Mouse (Mus musculus) CH12.LX (cell line): Measurements from ENCODE around the gene Timmdc1. TPM values are rescaled to one million over a fixed set of nuclear protein-coding genes. Genes with fewer than 3 reads are reported as not detected.

Experiments used
- DNase-seq: peaks from one replicate; pipeline ENCODE4 v3.0.0-alpha.2; 2013; ENCODE audit errors: extremely low read depth
- H3K27ac ChIP-seq: 2 replicates; pipeline ENCODE4 v1.5.1; 2012; ENCODE audit warnings: low read depth, mild to moderate bottlenecking, control low read depth, moderate library complexity; ENCODE audit not compliant: insufficient read depth
- H3K27me3 ChIP-seq: replicated peaks from 2 replicates; pipeline ENCODE3; 2012; ENCODE audit warnings: inconsistent platforms
- H3K36me3 ChIP-seq, 2 experiments: replicated peaks in 1 of 2; 2 replicates each; pipeline versions ENCODE3 to v1.6.1; 2012; ENCODE audit warnings: inconsistent platforms in 1 of 2, low read length in 1 of 2, mild to moderate bottlenecking in 1 of 2, mixed read lengths in 1 of 2, moderate library complexity in 1 of 2; ENCODE audit not compliant: control insufficient read depth in 1 of 2, insufficient read depth in 1 of 2
- H3K4me1 ChIP-seq, 2 experiments: 2 replicates each; pipeline ENCODE4 v1.6.1; 2012; ENCODE audit warnings: inconsistent platforms in 1 of 2, moderate library complexity in 1 of 2; ENCODE audit not compliant: insufficient read depth in 2 of 2, control insufficient read depth in 1 of 2
- H3K4me2 ChIP-seq: 2 replicates; pipeline ENCODE4 v1.6.1; 2012; ENCODE audit warnings: low read depth, mild to moderate bottlenecking, control low read depth; ENCODE audit not compliant: poor library complexity, insufficient read depth, severe bottlenecking
- H3K4me3 ChIP-seq, 3 experiments: fragments of 150-350 bp in 1 of 3; sonication (generic) in 1 of 3; replicated peaks in 1 of 3; 2 replicates each; pipeline versions ENCODE3 to v1.5.1; 2011 to 2012; ENCODE audit warnings: low read depth in 2 of 3, low read length in 2 of 3, mild to moderate bottlenecking in 2 of 3, moderate library complexity in 2 of 3, control low read depth in 1 of 3, improper control_type of control experiment in 1 of 3, inconsistent platforms in 1 of 3, mixed read lengths in 1 of 3; ENCODE audit not compliant: poor library complexity in 1 of 3
- H3K79me2 ChIP-seq: replicated peaks from 2 replicates; pipeline ENCODE4 v1.6.1; 2012; ENCODE audit warnings: mild to moderate bottlenecking, moderate library complexity; ENCODE audit not compliant: control insufficient read depth, poor library complexity, insufficient read depth, severe bottlenecking; ENCODE audit errors: extremely low read depth
- H3K9ac ChIP-seq: 2 replicates; pipeline ENCODE4 v1.6.1; 2012; ENCODE audit warnings: low read depth, mild to moderate bottlenecking, control low read depth, moderate library complexity; ENCODE audit not compliant: insufficient read depth
- H3K9me3 ChIP-seq: replicated peaks from 2 replicates; pipeline ENCODE3; 2012; ENCODE audit warnings: low read length, inconsistent platforms, mixed read lengths
- BHLHE40 ChIP-seq: IDR thresholded peaks from 2 replicates; pipeline ENCODE4 v1.6.1; 2011; ENCODE audit warnings: mild to moderate bottlenecking, low read depth, low read length, improper control_type of control experiment
- CHD1 ChIP-seq: IDR thresholded peaks from 2 replicates; pipeline ENCODE4 v1.6.1; 2012; ENCODE audit warnings: low read depth, low read length, improper control_type of control experiment, inconsistent platforms
- CHD2 ChIP-seq: IDR thresholded peaks from 2 replicates; pipeline ENCODE4 v1.6.1; 2011; ENCODE audit warnings: low read length, improper control_type of control experiment
- CTCF ChIP-seq, 2 experiments: IDR thresholded peaks in 1 of 2; conservative IDR thresholded peaks in 1 of 2; 2 replicates each; pipeline ENCODE4 v1.5.1; 2011 to 2012; ENCODE audit warnings: low read depth in 2 of 2, low read length in 2 of 2, improper control_type of control experiment in 1 of 2, inconsistent platforms in 1 of 2, mild to moderate bottlenecking in 1 of 2, moderate library complexity in 1 of 2
- E2F4 ChIP-seq: IDR thresholded peaks from 2 replicates; pipeline ENCODE4 v1.6.1; 2011; ENCODE audit warnings: low read depth, low read length, improper control_type of control experiment; ENCODE audit not compliant: insufficient replicate concordance
- ELF1 ChIP-seq: IDR thresholded peaks from 2 replicates; pipeline ENCODE4 v1.6.1; 2014; ENCODE audit warnings: low read depth, mild to moderate bottlenecking, inconsistent platforms, low read length, improper control_type of control experiment
- ETS1 ChIP-seq: conservative IDR thresholded peaks from 2 replicates; pipeline ENCODE4 v1.6.1; 2012; ENCODE audit warnings: low read depth, mild to moderate bottlenecking, inconsistent platforms, low read length, improper control_type of control experiment, moderate library complexity
- IRF4 ChIP-seq: IDR thresholded peaks from 2 replicates; pipeline ENCODE4 v1.6.1; 2014; ENCODE audit warnings: low read depth, mild to moderate bottlenecking, inconsistent platforms, low read length, improper control_type of control experiment
- JUN ChIP-seq: IDR thresholded peaks from 2 replicates; pipeline ENCODE4 v1.6.1; 2011; ENCODE audit warnings: low read depth, mild to moderate bottlenecking, low read length, improper control_type of control experiment, moderate library complexity; ENCODE audit not compliant: insufficient read depth
- MAFK ChIP-seq: IDR thresholded peaks from 2 replicates; pipeline ENCODE4 v1.6.1; 2011; ENCODE audit warnings: low read length, improper control_type of control experiment; ENCODE audit not compliant: insufficient replicate concordance
- MAX ChIP-seq: IDR thresholded peaks from 2 replicates; pipeline ENCODE4 v1.6.1; 2011; ENCODE audit warnings: low read length, improper control_type of control experiment
- MAZ ChIP-seq: IDR thresholded peaks from 2 replicates; pipeline ENCODE4 v1.6.1; 2012; ENCODE audit warnings: low read depth, mild to moderate bottlenecking, inconsistent platforms, low read length, improper control_type of control experiment, moderate library complexity
- MYC ChIP-seq: IDR thresholded peaks from 2 replicates; pipeline ENCODE4 v1.6.1; 2011; ENCODE audit warnings: low read depth, mild to moderate bottlenecking, improper control_type of control experiment, low read length
- NELFE ChIP-seq: IDR thresholded peaks from 2 replicates; pipeline ENCODE4 v1.6.1; 2011; ENCODE audit warnings: low read depth, low read length, improper control_type of control experiment
- PAX5 ChIP-seq: IDR thresholded peaks from 2 replicates; pipeline ENCODE4 v1.6.1; 2012; ENCODE audit warnings: low read length, inconsistent platforms, mixed read lengths
- POLR2A ChIP-seq: IDR thresholded peaks from 2 replicates; pipeline ENCODE4 v1.6.1; 2011; ENCODE audit warnings: low read depth, mild to moderate bottlenecking, improper control_type of control experiment, low read length
- POLR2AphosphoS2 ChIP-seq: IDR thresholded peaks from 2 replicates; pipeline ENCODE4 v1.6.1; 2011; ENCODE audit warnings: low read depth, low read length, improper control_type of control experiment
- SIN3A ChIP-seq: IDR thresholded peaks from 2 replicates; pipeline ENCODE4 v1.6.1; 2012; ENCODE audit warnings: low read length, improper control_type of control experiment, inconsistent platforms
- SMC3 ChIP-seq: IDR thresholded peaks from 2 replicates; pipeline ENCODE4 v1.6.1; 2011; ENCODE audit warnings: low read depth, low read length, improper control_type of control experiment
- TBP ChIP-seq: conservative IDR thresholded peaks from 2 replicates; pipeline ENCODE4 v1.6.1; 2011; ENCODE audit warnings: low read depth, low read length, improper control_type of control experiment
- TCF12 ChIP-seq: IDR thresholded peaks from 2 replicates; pipeline ENCODE4 v1.6.1; 2014; ENCODE audit warnings: low read depth, mild to moderate bottlenecking, inconsistent platforms, low read length, improper control_type of control experiment
- UBTF ChIP-seq: IDR thresholded peaks from 2 replicates; pipeline ENCODE4 v1.6.1; 2012; ENCODE audit warnings: low read depth, mild to moderate bottlenecking, inconsistent platforms, low read length, improper control_type of control experiment, moderate library complexity
- USF1 ChIP-seq: IDR thresholded peaks from 2 replicates; pipeline ENCODE4 v1.6.1; 2014; ENCODE audit warnings: low read depth, mild to moderate bottlenecking, inconsistent platforms, low read length, improper control_type of control experiment
- ZC3H11A ChIP-seq: IDR thresholded peaks from 2 replicates; pipeline ENCODE4 v1.6.1; 2012; ENCODE audit warnings: low read depth, mild to moderate bottlenecking, inconsistent platforms, low read length, improper control_type of control experiment
- ZMIZ1 ChIP-seq: IDR thresholded peaks from 2 replicates; pipeline ENCODE4 v1.6.1; 2012; ENCODE audit warnings: low read depth, mild to moderate bottlenecking, inconsistent platforms, low read length, improper control_type of control experiment
- ZNF384 ChIP-seq: IDR thresholded peaks from 2 replicates; pipeline ENCODE4 v1.6.1; 2012; ENCODE audit warnings: low read depth, low read length, improper control_type of control experiment, inconsistent platforms
- dilution Hi-C: fragments of 300-500 bp; cut with MboI; formaldehyde crosslinking; loops from 2 replicates; pipeline ENCODE4 v1.14.3; 2020; ENCODE audit warnings: low sequenced_read_pairs; ENCODE audit not compliant: extremely low pct_unique_long_range_greater_than_20kb, extremely low pct_ligation_motif_present
- in situ Hi-C: fragments of 300-500 bp; cut with MboI; formaldehyde crosslinking; loops from 3 replicates; pipeline ENCODE4 v1.14.3; 2019; ENCODE audit warnings: low sequenced_read_pairs, low pct_ligation_motif_present, low pct_unique_long_range_greater_than_20kb, mixed read lengths
- polyA plus RNA-seq: library from polyadenylated mRNA; unstranded; fragments of >175 nt; gene quantifications from 2 replicates; pipeline ENCODE4 v1.2.1, GENCODE M21; 2012; ENCODE audit warnings: low read depth; ENCODE audit not compliant: insufficient read length
- total RNA-seq, 2 experiments: library from RNA; depleted of rRNA; stranded (reverse); fragments of 300-350 nt in 1 of 2; fragments of >200 nt in 1 of 2; gene quantifications; 2 replicates each; pipeline ENCODE4 v1.2.3; 2012 to 2014

Gene Timmdc1
- total and polyA plus RNA-seq, 3 experiments = 32.5 to 49.7 (median 45.1) TPM

DNA sequence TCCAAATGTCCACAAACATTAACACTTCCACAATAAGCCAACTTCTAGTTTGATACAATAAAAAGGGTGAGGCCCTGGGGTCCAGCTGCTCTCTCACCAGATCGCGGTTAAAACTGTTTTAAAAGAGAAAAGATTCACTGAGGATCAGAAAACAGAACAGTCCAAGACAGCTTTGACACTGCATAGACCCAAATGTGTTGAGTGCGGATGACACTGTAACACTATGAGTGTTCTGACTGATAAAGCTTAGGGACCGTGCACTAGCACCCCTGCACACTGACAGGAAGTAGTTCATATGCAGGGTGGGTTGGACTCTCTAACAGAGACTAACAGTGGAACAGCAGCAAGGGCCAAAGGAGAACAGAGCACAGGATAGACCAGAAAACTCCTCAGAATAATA is 68.5 kb downstream of the Timmdc1 start:
- Histone ChIP-seq H3K27me3 (no peaks in the 10 kb centered on the region), H3K27ac (peak overlapping the region; percentile 92), H3K36me3 (peaks cover 10 to 19% of the 10 kb centered on the region in 2 experiments), H3K4me2 (peak overlapping the region; percentile 85), H3K4me3 (peak overlapping the region; percentile 57 to 98 (median 63)), H3K4me1 (peaks cover 10 to 37% of the 10 kb centered on the region in 2 experiments), H3K9ac (peak overlapping the region; percentile 97), H3K9me3 (no peaks in the 10 kb centered on the region), H3K79me2 (peaks cover 55% of the 10 kb centered on the region)
- in situ Hi-C loops = loop anchor here (5.0 kb wide), 1 partner anchor 47 kb away; no protein-coding TSS in a partner anchor
- dilution Hi-C loops = no loop called here
- no peak for TF ChIP-seq MAFK
- no peak for TF ChIP-seq CHD2
- TF ChIP-seq NELFE = peak; percentile 77
- no peak for TF ChIP-seq CHD1
- TF ChIP-seq SMC3 = peak; percentile 23
- peak; percentile 91 for TF ChIP-seq TCF12
- no peak for TF ChIP-seq E2F4
- peak; percentile 27; the same call in 1 of the 2 replicates for TF ChIP-seq UBTF
- TF ChIP-seq JUN = no peak
- TF ChIP-seq ZMIZ1 = peak; percentile 89; the same call in 1 of the 2 replicates
- peak; percentile 93 for TF ChIP-seq POLR2A
- no peak for TF ChIP-seq USF1
- peak; percentile 58; the same call in 1 of the 2 replicates for TF ChIP-seq ETS1
- no peak for TF ChIP-seq ZNF384
- TF ChIP-seq MYC = peak; percentile 61; the same call in 1 of the 2 replicates
- TF ChIP-seq ELF1 = peak; percentile 82; the same call in 1 of the 2 replicates
- TF ChIP-seq CTCF (conservative IDR thresholded peaks at IDR 0.05 in 1 of 2, IDR thresholded peaks at IDR 0.05 in 1 of 2; ENCODE audit: low read depth in 2 of 2, low read length in 2 of 2) = no peak
- no peak for TF ChIP-seq PAX5
- peak; percentile 97 for TF ChIP-seq TBP
- TF ChIP-seq MAX = no peak
- peak; percentile 50; the same call in 1 of the 2 replicates for TF ChIP-seq POLR2AphosphoS2
- TF ChIP-seq MAZ = no peak
- peak; percentile 28 for TF ChIP-seq SIN3A
- TF ChIP-seq IRF4 = peak; percentile 49; the same call in 1 of the 2 replicates
- TF ChIP-seq ZC3H11A = no peak
- peak; percentile 86 for TF ChIP-seq BHLHE40
- peak; percentile 92 for DNase-seq
